Mouse (Mus musculus): ENCODE results near the gene Oscp1.

DNA sequence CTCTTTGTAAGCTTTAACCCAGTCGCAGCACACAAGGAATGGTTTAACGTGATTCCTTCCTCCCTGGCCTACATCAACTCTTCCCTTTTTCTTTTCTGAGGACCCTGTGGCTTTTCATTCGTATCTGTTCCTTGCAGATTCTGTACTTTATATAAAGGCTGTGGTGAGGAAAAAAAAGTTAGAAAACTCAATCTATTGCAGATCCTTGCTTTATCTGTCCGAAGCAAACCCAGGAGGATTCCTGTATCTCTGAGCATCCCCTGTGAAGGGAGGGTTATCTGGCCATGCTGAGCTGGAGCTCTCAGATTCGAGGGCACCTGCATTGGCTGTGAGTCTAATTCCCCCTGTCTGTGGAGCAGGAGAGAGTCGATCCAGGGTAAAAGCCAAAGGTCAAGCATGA lies 10.5 kb downstream of the Oscp1 start:
- no peak for TF ChIP-seq FLI1 (IDR thresholded peaks at IDR 0.05; ENCODE audit: low read length)
- no peak for TF ChIP-seq GATA1 (IDR thresholded peaks at IDR 0.05; ENCODE audit: borderline replicate concordance, low read length)
